8 mouse cellular contexts compared by ENCODE assay signal in the genomic region with DNA sequence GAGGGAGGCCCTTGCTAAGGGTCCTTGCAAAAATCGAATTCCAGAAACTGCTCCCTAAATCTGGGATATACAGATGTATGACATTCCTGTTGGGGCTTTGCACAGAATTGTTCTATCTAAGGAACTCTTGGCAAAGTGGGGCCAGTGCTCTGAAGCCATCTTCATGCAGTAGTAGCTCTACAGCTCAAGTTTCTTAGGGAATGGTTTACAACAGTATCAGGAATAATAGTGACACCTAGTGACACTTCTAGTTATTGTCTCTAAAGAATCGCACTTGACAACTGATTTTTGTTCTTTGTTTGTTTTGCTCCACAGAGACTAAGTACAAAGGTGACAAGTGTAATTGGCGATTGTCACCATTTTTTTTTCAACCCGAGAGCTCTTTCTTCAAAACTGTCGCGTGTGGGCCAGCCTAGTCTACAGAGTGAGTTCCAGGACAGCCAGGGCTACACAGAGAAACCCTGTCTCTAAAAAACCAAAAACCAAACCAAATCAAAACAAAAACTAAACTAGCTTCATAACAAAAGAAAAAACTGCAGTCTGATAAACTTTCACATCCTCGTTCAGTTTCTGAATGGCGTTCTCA. TPM values are rescaled to one million over a fixed set of nuclear protein-coding genes. Genes with fewer than 3 reads are reported as not detected.
DNase-seq lines count a peak whose midpoint lies in the region; ATAC-seq lines count a peak whose summit lies in the region.

No protein-coding gene starts in this region.

- H3K4me3 ChIP-seq in kidney, embryonic 16.5 days (ENCODE audit: low read length), result no peak overlapping the region
- no peak overlapping the region for H3K4me3 ChIP-seq in midbrain, embryonic 16.5 days (ENCODE audit: low read depth, low read length)

- H3K27me3 ChIP-seq in kidney, embryonic 16.5 days (ENCODE audit: insufficient read depth, low read length), result no peaks in the 10 kb centered on the region
- H3K27me3 ChIP-seq in midbrain, embryonic 16.5 days (ENCODE audit: control insufficient read depth, insufficient read depth, low read depth, low read length), result no peaks in the 10 kb centered on the region

- 0 out of 2 replicates have a peak overlapping the region, but pooled peaks have one; percentile 39 for H3K9ac ChIP-seq in kidney, embryonic 16.5 days (replicated peaks; ENCODE audit: low read length)
- no peak overlapping the region for H3K9ac ChIP-seq in midbrain, embryonic 16.5 days (ENCODE audit: low read depth, low read length)

- WGBS in kidney, embryonic 16.5 days, result 20% methylated on average over 8 of the region's 8 CpGs
- 28% methylated on average over 8 of the region's 8 CpGs for WGBS in midbrain, embryonic 16.5 days

- no peak overlapping the region for H3K27ac ChIP-seq in kidney, embryonic 16.5 days (ENCODE audit: low read length)
- no peak overlapping the region for H3K27ac ChIP-seq in midbrain, embryonic 16.5 days (ENCODE audit: low read length)

- H3K36me3 ChIP-seq in kidney, embryonic 16.5 days (ENCODE audit: insufficient read depth, low read length), result peaks cover 8% of the 10 kb centered on the region
- no peaks in the 10 kb centered on the region for H3K36me3 ChIP-seq in midbrain, embryonic 16.5 days (ENCODE audit: control insufficient read depth, insufficient read depth, low read length)

- peak; percentile 74 for ATAC-seq in kidney, embryonic 16.5 days (ENCODE audit: low FRiP score, low TSS enrichment)
- ATAC-seq in midbrain, embryonic 16.5 days, result peak; percentile 62; the same call in 1 of the 2 replicates

- H3K9me3 ChIP-seq in kidney, embryonic 16.5 days (ENCODE audit: low read length), result no peaks in the 10 kb centered on the region
- no peaks in the 10 kb centered on the region for H3K9me3 ChIP-seq in midbrain, embryonic 16.5 days (replicated peaks; ENCODE audit: control insufficient read depth, low read length, poor library complexity, severe bottlenecking)

- no peak overlapping the region for H3K4me2 ChIP-seq in kidney, embryonic 16.5 days (replicated peaks; ENCODE audit: low read depth, low read length)
- no peak overlapping the region for H3K4me2 ChIP-seq in midbrain, embryonic 16.5 days (ENCODE audit: low read length)

- H3K4me1 ChIP-seq in kidney, embryonic 16.5 days (ENCODE audit: insufficient read depth, low read length), result peaks cover 4% of the 10 kb centered on the region
- H3K4me1 ChIP-seq in midbrain, embryonic 16.5 days (ENCODE audit: control insufficient read depth, insufficient read depth, low read length), result no peaks in the 10 kb centered on the region

- DNase-seq in kidney, adult 8-10 months, result no peak
- DNase-seq in MEL-GATA-1-ER (ENCODE audit: extremely low read depth, low read depth), result peak; percentile 49
- peak; percentile 49 for DNase-seq in forelimb bud, embryonic 11.5 days (ENCODE audit: low read depth, low spot score)
- no peak for DNase-seq in layer of hippocampus, adult 11-12 months (ENCODE audit: low spot score)
- DNase-seq in layer of hippocampus, adult 9-11 months, result no peak
- DNase-seq in ovary, postnatal 10 days (ENCODE audit: low spot score), result no peak

RNA-seq across cellular contexts. Expression of gene Myom1, which starts 33.7 kb away (rescaled TPM):
- 4.5 and 4.7 TPM in 2 replicates for polyA plus RNA-seq in kidney, embryonic 16.5 days (2015; fragmentation: Nextera tagmentation; extraction: Ambion mirVana)
- polyA plus RNA-seq in midbrain, embryonic 16.5 days (2015; fragmentation: Nextera tagmentation; extraction: Ambion mirVana), result 1.3 and 1.4 TPM in 2 replicates

RNA-seq across cellular contexts. Expression of gene Myl12a, which starts 34.0 kb away (rescaled TPM):
- 680 and 696 TPM in 2 replicates for polyA plus RNA-seq in kidney, embryonic 16.5 days (2015; fragmentation: Nextera tagmentation; extraction: Ambion mirVana)
- polyA plus RNA-seq in midbrain, embryonic 16.5 days (2015; fragmentation: Nextera tagmentation; extraction: Ambion mirVana), result 82.2 and 92.0 TPM in 2 replicates

Comparison
In these comparisons a context has a peak if more than half of its experiments do, and no peak if none do; other contexts are left out.
1. DNase-seq: peak in MEL-GATA-1-ER (single experiment) and forelimb bud, embryonic 11.5 days (single experiment); none in kidney, adult 8-10 months (0 of 2), layer of hippocampus, adult 11-12 months (single experiment), layer of hippocampus, adult 9-11 months (single experiment) and ovary, postnatal 10 days (single experiment).